Mouse (Mus musculus) erythroblast, embryonic 14.5 days (primary cell): Measurements from ENCODE around the gene Cdc42.

Source experiments
- GATA1 ChIP-seq: IDR thresholded peaks from 2 replicates; pipeline ENCODE4 v1.6.1; 2012; ENCODE audit warnings: low read length, inconsistent platforms, mixed read lengths
- TAL1 ChIP-seq: IDR thresholded peaks from 3 replicates; pipeline ENCODE4 v1.6.1; 2012; ENCODE audit warnings: low read length, inconsistent platforms, mixed read lengths

DNA sequence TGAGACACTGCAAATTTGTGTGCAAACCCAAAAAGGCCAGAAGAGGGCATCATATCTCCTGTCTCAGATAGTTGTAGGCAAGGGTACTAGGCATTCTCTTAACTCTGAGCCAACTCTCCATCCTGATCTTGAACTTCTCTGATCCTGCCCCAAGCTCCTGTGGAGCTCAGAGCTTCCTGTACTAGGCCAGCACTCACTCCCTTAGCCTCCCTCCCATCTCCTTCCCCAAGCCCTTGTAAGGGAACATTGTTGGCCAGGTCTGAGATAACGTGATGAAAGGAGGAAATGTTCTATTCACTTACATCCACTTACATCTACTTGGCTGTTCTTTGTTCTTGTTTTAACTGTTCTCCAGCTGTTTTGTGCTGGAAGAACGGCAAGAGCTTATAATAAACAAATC, 19.3 kb upstream of the Cdc42 start:
- TF ChIP-seq GATA1, result no peak
- no peak for TF ChIP-seq TAL1
